Mouse (Mus musculus) cerebellum, adult 8-10 months (tissue): ENCODE data around the gene Lbhd2.

ENCODE experiments used
- DNase-seq: peaks from one replicate; pipeline ENCODE4 v3.0.0; 2022

Gene Lbhd2

DNA sequence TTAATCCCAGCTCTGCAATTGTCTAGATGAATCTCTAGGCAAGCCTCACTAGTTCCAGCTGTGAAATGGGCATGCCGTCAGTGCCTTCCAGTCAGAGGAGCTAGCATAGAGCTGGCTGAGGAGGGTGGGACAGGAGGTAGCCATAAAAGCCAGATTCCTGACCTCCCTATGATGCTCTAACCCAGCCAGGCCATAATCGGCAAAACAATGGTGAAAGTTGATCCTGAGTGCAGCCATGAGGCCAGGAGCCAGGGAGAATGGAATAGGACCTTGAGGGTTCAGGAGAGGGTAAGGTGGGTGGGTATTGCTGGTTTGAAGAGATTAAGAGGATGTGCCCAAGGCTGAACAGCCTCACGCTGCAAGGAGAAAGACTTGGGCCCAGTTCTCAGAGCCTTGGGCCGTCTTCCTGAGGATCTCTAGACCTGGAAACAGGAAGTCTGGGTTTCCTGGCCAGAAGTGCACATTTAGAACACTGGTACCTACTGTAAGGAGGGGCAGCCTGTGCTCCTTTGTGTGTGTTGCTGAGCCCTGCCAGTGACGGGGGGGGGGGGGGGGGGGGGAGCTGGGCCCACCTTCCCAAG lies 26.2 kb downstream of the Lbhd2 start:
- DNase-seq: no peak

DNA sequence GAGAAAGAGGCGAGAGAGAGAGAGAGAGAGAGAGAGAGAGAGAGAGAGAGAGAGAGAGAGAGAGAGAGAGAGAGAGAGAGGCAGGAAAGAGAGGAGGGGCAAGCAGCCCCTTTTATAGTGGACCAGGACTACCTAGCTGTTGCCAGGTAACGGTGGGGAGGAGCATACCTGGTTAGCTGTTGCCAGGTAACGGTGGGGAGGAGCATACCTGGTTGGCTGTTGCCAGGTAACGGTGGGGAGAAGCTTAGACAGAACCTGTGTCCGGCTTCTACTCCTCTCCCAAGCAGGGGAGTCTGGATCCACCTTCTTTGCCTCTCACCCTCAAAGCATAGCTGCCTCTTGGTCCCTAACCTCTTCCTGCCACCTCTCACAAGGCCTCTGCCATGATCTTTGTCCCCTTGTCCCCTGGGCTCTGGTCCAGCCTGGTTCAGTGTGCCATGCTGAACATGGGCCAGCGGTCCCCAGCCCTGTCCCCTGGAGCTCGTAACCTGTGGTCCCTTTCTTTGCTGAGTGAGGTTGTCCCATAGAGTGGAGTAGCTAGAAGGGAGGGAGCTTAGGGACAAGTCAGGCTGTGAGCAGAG lies 27.6 kb downstream of the Lbhd2 start:
- DNase-seq: no peak

DNA sequence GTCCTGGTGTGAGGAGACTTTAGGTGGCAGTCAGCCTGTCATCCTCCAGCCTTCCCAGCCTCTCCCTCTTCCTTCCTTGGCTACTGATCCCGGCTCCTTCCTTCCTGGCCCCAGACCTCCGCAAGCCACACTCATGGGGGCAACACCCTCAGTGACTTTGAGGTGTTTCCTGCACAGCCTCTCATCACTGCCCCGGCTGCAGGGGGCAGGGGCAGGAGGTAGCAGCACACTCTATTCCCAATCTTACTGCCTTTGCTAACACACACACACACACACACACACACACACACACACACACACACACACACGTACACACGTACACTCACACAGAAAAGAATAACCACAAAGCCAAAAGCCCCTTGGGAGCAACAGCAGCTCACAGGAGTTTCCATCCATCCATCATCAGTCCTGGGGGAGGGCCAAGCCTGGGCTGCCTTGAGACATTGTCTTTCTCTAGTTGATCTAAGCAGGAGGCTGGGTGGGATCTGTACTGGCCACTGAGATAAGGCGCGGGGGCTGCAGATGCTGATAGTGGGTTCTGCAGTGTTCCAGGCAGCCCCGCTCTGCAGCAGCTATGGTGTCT lies 28.2 kb downstream of the Lbhd2 start:
- no peak for DNase-seq

DNA sequence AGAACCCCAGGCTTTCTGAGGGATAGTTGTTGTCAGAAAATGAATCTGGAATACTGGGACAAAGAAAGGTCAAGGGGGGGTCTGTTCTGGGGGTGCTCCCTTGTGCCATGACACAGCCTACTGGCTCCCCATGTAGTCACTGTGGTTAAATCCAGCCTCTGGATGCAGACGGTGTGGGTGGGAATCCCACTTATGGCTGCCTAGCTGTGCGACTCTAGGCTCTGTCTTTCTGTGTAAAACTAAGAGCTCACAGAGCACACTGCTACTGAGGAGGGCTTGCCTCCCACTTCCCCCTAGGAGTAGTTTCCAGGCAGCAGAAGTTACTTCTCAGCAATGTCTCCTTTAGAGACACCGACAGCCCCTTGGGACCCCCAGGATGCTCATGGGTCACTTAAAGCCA lies 29.6 kb downstream of the Lbhd2 start:
- no peak for DNase-seq

DNA sequence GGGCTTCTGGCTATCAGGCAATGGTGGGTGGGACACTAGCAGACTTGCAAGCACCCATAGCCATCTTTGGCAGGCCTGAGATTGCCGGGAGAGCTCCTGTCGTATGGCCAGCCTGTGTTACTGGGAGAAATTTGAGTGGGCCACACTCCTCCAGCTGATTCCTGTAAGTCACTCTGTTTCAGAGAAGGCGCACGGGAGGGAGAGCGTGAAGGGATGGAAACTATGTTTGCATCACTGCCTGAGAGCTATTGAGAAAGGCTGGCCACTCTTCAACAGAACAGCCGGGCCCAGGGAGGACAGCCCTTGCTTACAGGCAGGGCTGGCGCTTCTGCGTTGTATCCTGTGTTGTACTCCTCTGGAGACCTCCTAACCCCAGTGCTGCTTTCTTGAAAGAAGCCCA lies 30.0 kb downstream of the Lbhd2 start:
- no peak for DNase-seq

DNA sequence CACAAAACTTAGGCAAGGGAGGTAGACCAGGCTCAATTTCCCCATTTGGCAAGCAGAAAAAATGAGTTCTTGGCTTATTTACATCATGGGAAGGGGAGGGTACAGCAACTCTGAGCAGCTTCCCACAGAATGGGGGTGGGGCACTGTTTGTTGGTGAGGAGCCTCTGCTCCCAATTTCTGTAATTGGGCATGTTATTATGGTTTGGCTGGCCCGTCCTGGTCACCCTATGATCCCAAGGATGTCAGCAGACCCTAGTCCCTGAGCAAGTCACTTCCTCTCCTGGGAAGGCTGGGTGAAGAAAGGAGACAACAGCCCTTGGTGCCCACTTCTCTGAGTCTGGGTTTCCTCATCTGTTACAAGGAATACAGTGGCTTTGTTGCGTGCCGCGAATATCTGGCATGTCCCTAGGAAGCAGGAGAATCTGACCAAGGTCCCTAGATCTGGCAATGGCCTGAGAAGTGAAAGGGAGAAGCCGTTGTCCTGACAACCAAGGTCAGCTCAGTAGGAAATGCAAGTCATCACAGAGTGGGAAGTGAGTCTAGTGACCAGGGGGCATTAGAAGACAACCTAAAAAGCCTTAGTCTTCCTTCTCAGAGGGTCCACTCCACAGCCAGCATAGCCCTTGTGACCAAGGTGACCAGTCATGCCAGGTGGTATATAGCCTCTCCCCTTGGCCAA lies 30.8 kb downstream of the Lbhd2 start:
- no peak for DNase-seq

DNA sequence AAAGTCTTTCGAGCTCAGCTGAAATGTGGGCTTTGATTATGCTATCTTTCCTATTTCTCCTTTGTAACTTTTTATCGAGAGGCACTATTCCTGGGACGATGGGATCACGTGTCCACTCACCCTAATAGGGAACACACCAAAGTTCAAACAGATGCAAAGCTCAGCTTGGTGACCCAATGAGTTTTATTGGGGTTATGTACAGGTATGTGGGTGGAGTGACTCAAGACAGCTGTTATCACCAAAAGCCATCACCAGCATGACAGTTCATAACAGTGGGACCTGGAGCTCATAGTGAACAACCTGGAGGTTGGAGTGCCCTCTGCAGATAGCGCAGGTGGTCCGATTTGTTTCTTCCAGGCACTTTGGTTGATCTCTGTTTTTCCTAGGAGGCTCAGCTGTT lies 32.2 kb downstream of the Lbhd2 start:
- DNase-seq: no peak

DNA sequence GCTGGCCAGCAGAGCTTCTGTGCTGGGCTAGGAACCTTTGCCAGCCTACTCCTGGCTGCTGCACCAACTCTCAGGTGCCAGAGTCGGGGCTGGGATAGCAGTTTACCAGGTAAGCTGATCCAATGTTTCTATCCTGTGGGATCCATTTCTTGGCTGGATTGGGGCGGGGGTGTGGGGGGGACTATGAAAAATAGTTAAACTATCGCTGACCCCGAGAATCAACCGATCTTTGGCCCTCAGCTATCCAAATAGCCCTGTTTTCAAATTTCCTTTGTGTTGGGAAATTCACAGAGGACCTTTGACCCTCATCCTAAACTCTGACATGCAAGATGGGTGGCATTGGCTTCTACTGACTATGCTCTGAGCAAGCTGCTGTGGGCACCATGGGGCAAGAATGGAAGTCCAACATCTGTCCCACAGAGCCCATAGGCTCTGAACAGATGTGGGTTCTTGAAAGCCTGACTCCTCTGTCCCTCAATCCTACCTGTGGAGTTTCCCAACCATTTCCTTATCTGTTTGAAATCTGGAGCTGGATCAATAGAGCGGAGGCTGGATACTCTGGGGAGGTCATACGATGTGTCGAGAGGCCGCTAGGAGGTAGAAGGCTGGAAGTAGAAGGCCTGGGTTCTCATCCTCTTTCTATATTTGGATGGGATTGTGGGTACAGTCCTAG lies 34.2 kb downstream of the Lbhd2 start:
- DNase-seq: no peak

DNA sequence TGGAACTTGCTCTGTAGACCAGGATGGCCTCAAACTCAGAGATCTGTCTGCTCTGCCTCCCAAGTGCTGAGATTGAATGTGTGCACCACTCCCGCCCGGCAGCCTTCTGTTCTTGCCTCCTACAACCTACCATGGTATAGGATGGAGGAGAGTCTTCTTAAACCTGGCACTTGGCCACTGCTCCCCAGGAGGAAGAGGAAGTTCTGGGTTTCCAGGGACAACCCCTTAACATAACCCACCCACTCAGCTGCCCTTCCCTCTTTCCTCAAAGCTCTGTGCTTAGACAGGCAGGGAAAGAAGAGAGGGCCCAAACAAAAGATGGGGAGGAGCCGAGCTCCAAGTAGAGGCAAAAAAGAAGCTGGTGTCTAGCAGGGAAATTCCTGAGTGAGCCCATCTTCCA lies 34.9 kb downstream of the Lbhd2 start:
- DNase-seq: no peak

DNA sequence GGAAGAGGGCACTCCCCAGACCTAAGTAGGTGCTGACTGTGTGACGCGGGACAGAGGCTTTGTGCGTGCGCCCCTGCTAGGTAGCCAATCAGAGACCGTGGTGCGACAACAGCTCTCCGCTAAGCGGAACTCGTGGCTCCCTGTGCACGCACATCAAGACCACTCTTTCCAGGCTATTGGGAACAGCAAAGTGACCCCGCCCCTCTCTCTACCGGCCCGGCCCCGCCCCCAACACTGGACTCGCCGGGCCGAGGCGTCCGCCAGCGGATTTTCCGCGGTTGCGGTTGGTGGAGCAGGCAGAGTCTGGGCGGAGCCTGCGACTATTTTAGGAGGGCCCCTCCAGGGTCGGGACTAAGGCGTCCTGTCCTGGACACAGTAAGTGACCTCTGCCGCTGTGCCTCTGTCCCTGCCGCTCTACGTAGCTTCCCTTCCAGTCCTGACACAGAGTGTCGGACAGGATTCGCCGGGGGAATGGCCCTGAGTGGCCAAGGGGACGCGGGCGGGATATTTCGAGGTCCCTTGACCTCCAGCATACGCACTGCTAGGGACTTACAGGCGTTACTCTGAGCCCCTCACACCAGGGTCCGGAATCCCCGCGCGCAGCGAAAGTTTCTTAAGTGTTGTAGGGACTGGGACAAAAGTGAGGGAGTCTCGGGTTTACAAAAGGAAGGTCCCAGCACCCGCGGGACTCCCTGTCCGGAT lies 35.9 kb downstream of the Lbhd2 start, which contains the start of gene Tnfaip2:
Gene Tnfaip2 (plus strand): TSS at position 161 of the 702 bp plus-strand sequence.
- no peak for DNase-seq

DNA sequence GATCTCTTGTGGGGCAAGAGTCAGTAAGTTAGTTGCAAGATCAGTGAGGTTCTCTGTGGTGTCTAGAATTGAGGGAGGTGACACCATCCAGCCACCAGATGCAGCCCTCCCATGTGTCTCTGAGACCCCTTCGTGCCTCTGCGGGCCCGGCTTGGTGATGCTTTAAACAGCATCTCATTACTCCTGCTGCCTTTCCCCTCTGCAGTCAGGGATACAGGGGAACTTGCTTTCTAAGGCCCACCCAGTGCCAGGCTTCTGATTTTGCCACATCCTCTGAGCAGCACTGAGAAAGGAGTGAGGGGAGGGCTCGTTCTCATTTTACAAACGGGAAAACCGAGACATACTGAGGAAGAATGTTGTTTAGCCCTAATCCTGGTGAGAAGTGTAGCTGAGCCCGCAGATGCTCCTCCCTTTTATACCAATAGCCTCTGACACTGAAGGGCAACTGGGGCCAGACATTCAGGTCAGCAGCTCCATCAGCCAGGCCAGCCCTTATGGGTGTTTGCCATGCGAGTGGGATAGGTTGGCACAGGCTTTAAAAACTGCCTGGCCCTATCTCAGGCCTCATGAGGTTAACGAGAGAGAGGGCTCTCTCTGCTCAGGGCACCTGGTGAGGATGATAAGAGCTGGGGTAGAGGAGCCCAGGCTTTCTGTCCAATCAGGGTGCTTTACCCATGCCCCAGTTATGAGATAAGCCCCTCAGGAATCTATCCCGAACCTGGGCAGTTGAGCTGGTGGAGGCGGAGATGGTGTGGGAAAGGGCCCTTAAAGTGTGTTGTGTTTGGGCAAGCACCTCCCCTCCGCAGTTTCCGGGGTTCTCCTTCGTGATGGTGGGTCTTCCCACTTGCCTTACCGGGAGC lies 36.6 kb downstream of the Lbhd2 start:
- DNase-seq: no peak

DNA sequence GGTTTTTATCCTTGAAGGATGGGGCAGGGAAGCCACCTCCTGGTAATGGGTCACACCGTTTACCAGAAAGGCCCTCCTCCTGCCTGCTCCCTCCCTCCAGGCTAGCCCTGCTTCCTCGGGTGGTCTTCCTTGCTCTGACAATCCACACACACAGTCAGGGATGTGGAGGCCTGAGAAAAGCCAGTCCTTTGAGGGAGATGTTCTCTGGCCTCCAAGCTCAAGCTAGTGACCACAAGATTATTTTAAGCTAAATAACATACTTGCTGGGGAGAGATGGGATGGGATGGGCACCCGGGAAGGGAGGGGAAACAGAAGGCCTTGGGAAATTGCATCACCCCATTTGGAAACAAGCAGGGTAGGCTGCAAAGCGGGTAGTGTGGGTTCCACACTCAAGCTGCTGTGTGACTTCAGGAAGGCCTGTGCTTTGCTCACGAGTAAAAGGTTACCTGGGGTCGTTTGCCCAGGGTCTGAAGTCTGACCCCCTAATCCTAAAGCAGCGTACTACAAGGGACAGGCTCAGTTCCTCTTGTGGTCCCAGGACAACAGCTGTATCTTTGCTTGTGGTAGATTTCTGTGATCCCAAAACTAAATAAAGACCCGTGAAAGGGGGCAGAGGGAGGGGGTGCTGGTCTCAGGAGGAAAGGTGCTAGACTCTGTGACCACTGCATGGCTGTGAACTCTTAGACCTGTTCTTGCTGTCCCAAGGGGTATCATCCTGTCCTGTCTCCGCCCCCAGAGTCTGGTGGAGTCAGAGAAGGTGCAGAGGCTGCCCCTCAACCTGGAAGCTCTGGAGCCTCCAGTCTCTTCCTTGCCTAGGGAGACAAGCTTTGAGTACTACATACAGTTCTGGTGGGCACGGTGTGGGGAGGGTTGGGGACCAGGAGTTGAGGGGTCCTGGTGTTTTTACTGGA lies 37.6 kb downstream of the Lbhd2 start:
- no peak for DNase-seq

DNA sequence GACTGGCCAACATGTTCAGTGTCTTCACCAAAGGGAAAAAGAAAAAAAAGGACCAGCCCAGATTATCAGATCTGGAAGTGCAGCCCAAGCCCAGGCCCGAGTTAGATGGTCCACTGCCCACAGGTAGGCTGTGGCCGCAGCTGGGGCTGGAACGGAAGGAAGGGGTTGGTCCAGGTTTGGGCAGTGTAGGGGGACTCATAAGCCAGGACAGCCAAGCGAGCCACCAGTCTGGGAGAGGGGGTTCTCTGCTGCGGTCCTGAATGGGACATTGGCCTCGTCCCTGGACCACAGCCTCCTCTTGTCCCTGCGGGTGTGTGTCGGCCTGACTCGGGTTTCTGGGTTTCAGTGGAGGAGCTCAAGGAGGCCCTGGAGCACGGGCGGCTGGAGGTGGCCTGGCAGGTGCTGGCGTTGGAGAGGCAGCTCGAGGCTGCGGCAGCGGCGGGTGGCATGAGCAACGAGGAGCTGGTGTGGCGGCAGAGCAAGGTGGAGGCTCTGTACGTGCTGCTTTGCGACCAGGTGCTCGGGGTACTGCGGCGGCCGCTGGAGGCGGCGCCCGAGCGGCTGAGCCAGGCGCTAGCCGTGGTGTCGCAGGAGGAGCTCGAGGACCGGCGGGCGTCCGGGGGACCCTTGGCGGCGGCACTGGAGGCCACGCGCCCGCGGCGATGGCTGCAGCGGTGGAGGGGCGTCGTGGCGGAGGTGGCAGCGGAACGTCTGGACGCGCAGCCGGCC lies 38.7 kb downstream of the Lbhd2 start:
- DNase-seq: no peak

DNA sequence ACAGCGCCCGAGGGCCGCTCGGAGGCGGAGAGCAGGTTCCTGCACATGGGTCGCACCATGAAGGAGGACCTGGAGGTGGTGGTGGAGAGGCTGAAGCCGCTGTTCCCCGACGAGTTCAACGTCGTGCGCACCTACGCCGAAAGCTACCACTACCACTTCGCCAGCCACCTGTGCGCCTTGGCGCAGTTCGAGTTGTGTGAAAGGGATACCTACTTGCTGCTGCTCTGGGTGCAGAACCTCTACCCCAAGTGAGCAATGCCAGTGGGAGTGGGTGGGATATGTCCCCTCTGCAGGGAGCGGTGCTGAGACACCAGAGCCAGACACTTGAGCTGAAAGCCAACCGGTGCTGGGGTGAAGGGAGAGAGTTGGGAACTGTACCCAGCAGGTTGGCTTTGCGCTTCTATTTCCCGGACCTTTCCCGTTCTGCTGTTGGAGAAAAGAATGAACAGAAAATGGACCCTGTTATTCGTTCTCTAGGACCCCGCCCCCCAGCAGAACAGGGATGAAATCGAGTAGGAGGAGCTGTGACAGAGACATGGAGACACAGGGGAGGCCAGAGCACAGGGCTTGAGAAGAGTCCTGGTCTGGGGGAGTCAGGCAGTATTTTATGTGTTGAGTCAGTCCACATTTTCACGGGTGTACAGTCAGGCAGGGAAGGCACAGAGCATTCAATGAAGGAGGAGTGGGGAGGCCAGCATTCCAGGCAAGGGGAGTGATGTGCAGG lies 39.4 kb downstream of the Lbhd2 start:
- no peak for DNase-seq

DNA sequence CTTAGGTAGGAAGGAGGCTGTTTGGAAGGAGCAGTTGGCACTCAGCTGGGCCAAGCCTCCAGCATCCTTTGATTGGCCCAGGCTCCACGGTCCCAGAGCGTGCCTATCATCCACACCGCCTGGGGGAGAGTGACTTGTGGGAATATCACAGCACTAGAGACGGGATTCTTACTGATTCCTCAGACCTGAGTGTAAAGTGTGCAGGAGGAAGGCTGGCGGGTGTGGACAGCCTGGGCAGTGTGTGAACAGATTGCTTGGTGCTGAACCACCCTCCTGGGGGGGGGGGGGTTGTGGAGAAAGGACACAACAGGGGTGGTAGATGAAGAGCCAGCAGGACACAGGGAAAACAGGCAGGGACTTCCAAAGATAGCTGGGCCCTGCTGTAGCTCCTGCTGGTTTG lies 40.1 kb downstream of the Lbhd2 start:
- DNase-seq: no peak

DNA sequence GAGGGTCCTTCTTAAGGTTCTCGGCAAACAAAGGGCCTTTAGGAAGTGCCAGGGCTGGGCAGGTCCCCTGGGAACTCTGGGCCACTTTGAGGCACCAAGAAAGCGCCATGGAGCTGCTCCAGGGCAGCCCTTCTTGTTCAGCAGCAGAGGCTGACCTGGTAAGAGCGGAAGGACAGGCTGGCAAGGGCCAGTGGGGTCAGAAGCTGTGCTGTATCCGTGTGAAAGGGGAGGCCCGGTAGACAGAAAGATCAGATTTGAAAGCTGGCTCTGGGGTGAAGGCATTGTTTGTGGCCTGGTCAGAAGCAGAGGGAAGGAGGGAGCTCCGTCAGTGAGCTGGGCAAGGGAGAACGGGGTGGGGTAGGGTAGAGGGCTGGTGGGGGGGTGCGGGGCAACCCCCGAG lies 40.7 kb downstream of the Lbhd2 start:
- no peak for DNase-seq

DNA sequence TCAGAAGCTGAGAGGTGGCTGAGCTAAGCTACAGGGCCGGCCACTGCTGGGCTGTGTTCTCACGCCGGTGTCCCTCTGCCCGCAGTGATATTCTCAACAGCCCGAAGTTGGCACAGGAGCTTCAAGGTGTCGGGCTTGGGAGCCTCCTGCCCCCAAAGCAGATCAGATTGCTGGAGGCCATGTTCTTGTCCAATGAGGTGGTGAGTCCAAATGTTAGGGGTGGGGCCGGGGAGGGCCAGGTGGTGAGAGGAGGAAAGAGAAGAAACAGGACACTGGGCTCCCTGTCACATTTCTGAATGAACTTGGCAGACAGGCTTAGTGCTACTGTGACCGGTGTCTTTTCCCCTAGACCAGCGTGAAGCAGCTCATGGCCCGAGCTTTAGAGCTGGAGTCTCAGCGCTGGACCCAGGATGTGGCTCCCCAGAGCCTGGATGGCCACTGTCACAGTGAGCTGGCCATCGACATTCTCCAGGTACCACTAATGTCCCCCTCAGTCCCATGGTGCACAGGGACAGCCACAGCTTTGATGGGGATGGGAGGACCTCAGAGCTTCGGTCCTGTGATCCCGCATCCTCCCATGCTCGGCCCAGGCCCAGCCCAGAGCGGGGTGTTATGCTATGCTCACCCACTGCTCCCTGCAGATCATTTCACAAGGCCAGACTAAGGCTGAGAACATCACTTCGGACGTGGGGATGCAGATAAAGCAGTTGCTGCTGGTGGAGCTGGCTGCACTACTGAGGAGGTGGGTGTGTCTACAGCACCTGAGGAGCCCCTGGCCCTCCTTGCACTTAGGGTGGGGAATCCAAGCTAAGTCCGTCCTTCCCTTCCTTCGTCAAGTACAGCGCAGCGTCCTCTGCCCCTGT lies 41.5 kb downstream of the Lbhd2 start:
- DNase-seq: no peak

DNA sequence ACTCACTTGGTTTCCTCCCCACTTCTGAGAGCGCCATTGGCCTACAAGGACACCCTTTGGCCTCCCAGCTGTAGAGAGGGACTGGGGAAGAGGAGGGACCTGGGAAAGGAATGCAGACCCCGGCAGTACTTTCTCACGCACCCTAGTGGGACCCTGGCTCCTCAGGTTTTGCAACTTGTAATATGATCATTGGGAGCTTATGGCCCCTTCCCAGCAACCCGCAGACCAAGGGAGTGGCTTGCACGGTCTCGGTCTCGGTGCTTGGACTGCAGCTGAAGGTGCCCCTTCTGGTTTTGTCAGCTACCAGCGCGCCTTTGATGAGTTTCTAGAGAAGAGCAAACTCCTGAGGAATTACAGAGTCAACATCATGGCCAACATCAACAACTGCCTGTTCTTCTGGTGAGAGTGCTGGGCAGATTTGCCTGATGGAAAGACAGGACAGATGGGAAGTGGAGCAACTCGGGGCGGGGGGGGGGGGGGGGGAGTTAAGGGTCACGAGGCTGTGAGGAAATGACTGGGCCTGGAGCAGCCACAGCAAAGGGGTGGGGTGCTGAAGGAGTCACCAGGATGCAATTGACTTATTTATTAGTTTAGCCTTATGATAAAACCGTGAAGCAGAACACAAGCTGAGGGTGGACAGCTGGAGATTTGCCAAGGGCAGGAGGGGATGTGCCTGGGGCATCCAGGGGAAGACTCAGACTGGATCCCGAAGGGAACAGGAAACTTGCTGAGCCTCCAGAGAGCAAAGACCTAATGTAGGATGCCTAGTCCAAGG lies 42.5 kb downstream of the Lbhd2 start:
- no peak for DNase-seq
